Mouse (Mus musculus) embryonic fibroblast, embryonic 13.5 days (primary cell): Measurements from ENCODE around the gene Cdc14b.

ENCODE experiments used
- CTCF ChIP-seq: IDR thresholded peaks from 2 replicates; pipeline ENCODE4 v1.5.1; 2011; ENCODE audit warnings: mild to moderate bottlenecking, control low read depth, low read length, moderate library complexity, borderline replicate concordance; ENCODE audit not compliant: insufficient read depth
- POLR2A ChIP-seq: IDR thresholded peaks from 2 replicates; pipeline ENCODE4 v1.6.1; 2011; ENCODE audit warnings: low read depth, mild to moderate bottlenecking, control low read depth, low read length, moderate library complexity

DNA sequence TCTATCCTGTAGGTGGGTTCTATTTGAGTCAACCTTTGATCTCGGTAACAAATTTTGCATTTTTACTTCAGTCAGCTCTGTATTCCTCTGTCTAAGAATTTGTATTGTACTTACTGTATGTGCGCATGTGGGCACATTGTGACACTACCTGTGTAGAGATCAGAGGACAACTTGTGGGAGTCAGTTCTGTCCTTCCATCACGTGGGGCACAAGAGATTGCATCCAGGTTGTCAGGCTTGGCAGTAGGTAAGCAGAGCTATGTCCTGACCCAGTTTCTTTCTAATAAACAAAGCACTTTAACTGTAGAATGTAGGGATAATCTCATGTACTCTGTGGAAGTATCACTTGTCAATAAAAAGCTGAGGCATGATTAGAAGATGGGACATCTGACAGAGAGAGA is 39.0 kb upstream of the Cdc14b start:
- no peak for TF ChIP-seq POLR2A
- TF ChIP-seq CTCF, result no peak
